Mouse (Mus musculus) ovary, adult 10 weeks (tissue): Measurements from ENCODE around the gene Adamtsl1. TPM values are rescaled to one million over a fixed set of nuclear protein-coding genes. Genes with fewer than 3 reads are reported as not detected.

Experiments
- polyA plus RNA-seq: library from polyadenylated mRNA; stranded (reverse); fragments of 350-450 nt; fragmentation: Illumina TruSeq; extraction: RNeasy Lipid Tissue Mini Kit (QIAGEN cat#74804); gene quantifications from one replicate; pipeline ENCODE4 v1.2.3, GENCODE M21; 2014

Gene Adamtsl1
- 5.5 TPM for polyA plus RNA-seq

GRCm38 (mm10) chr4:85513792-85514191 lies at the start of gene Adamtsl1:
TSS of gene Adamtsl1 (plus strand) at chr4:85514172.

